Mouse (Mus musculus) gastrocnemius, postnatal 36 days (tissue): ENCODE measurements around the gene Adh6b. TPM values are rescaled to one million over a fixed set of nuclear protein-coding genes. Genes with fewer than 3 reads are reported as not detected.
"Not testable (repeated sequence)": the region's sequence is repeated elsewhere in the genome, so short reads cannot be mapped to it uniquely, and the experiment has no call there.

Experiments used
- DNase-seq, 2 experiments: peaks; one replicate each; pipeline ENCODE4 v3.0.0; 2022
- intact Hi-C: fragments of 180-260 bp; cut with DNase I; formaldehyde crosslinking; loops from one replicate; pipeline ENCODE4 v1.15.1; 2025
- total RNA-seq, 2 experiments: library from RNA; stranded (reverse); gene quantifications; 2 replicates each; pipeline ENCODE4 v1.2.3; 2021

Adh6b gene
- total RNA-seq, 2 experiments from 2014 or later, result not detected

DNA sequence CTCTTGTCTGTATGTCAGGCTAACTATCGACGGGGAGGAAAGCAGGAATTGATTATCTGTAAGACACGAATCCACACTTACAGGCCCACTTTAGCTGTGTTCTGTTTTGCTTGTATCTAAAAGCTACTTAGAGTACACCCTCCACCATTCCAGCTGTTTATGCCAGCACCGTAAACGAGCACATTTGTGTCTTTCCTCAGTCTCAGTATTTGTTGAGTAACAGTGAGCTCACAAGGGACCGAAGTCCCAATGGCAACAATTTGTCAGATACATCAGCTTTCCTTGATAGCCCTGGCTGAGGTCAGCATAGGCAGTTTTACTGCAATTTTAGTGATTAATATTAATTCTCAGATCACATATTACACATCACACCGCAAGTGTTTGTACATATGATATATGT, 17.3 kb downstream of the Adh6b start:
- intact Hi-C loops, result no loop called here
- DNase-seq, result no peak

GRCm38 (mm10) chr3:138360721-138361120, 19.1 kb downstream of the Adh6b start:
- no peak for DNase-seq
- intact Hi-C loops, result no loop called here

GRCm38 (mm10) chr3:138362920-138363319, 21.3 kb downstream of the Adh6b start:
- intact Hi-C loops, result no loop called here
- DNase-seq, result no peak

DNA sequence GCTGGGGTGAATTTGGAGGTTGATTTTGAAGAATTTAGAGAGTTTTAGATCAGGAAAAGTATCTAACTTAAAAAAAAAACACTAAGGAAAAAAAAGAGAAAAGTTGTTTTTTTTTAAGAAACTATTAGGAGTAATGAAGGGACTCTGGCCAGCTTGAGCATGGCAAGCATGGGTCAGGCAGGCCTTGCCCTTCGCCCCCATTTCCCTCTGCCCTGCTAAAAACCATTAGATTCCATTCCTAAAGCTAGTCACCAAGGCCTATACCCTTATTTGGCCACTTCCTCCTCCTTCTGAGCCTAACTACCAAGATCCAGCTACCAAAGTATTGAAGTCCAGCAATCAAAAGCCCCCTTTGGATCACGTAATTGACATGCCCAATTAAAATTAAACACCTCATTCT, 24.6 kb downstream of the Adh6b start:
- no peak for DNase-seq
- intact Hi-C loops, result no loop called here

- no peak for DNase-seq
- intact Hi-C loops, result no loop called here
Measured at GRCm38 (mm10) chr3:138369546-138369945, 28.0 kb downstream of the Adh6b start.

- DNase-seq, intact Hi-C loops: not testable (repeated sequence)
Measured at GRCm38 (mm10) chr3:138370289-138370688, 28.7 kb downstream of the Adh6b start.

DNA sequence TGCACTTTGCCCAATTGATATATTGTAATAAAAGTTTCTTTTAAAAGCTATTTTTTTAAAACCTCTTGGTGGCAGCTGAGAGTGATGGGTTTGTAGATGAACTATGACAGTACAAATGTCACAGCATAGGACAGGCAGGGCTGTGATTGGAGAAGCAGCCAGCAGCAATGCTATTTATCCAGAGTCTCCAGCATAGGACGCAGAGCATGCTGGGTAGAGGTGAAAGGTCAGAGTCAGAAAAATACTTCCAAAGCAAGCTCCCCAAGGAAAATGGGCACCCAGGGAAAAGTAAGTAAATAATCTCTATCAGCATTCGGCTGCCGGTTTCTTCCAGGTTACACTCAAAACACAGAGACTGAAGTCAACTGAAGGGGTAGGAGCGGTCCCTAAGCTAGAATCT, 32.3 kb downstream of the Adh6b start:
- intact Hi-C loops, result no loop called here
- DNase-seq, result no peak

DNA sequence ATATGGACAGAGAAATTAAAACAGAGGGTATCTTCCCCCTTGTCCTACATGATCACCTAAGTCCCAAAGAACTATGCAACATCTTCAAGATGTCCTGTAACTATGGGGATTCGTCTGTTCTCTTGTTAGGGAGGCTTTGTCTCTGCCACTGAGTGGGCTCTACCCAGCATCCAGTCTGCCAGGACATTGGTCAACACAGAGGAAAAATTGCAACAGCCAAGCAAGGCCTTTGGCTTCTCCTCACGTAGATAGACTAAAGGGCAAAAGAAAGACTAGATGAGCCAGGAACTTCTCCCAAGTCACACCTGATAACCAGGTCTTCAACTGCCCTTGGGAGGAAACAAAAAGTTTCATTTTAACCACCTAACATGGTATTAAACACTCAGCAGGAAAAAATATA, 33.6 kb downstream of the Adh6b start:
- intact Hi-C loops, result no loop called here
- no peak for DNase-seq

- intact Hi-C loops, result no loop called here
- DNase-seq, result no peak
Measured at GRCm38 (mm10) chr3:138381133-138381532, 39.6 kb downstream of the Adh6b start.

DNA sequence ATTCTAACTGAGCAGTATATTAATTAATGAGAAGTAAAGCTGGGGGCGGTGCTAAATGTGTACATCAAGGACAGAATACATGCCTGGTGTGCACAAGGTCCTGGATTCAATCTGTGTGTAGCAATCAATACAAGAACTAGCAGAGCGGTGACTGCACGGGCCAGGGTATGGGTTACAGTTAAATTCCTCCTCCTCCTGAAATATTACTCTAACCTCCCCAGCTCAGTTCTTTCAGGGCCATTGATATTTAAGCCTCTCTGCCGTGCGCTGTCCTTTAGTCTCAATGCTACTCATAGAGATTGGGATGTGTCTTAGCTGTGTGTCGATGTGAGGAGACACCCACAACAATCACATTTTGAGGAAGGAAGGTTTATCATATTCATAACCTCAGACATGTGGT, 45.6 kb downstream of the Adh6b start:
- DNase-seq, result no peak
- intact Hi-C loops, result no loop called here

DNA sequence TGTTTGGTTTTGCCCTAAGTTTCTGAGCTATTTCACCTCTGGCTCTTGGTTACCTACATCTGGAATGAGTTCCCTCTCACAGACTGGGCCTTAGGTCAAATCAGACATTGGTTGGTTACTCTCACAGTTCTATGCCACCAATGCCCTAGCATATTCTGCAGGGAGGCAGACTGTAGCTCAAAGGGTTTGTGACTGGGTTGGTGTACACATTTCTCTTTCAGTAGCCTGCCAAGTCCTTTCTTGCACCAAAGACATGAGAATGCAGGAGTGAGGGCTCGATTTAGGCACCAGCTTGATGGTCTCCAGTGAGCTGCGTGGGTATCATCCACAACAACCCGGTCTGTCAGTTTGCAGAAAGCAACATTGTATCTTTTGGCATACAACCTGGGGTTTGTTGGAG, 63.3 kb downstream of the Adh6b start:
- intact Hi-C loops, result loop anchor here (5.0 kb wide), 1 partner anchor 183 kb away; no protein-coding TSS in a partner anchor
- DNase-seq, result no peak

- intact Hi-C loops, result loop anchor here (5.0 kb wide), 1 partner anchor 183 kb away; no protein-coding TSS in a partner anchor
- peak in 1 of 2 experiments; percentile 39 for DNase-seq
Measured at GRCm38 (mm10) chr3:138405341-138405740, 63.8 kb downstream of the Adh6b start.

GRCm38 (mm10) chr3:138405840-138406239, 64.3 kb downstream of the Adh6b start:
- intact Hi-C loops, result loop anchor here (5.0 kb wide), 1 partner anchor 184 kb away; no protein-coding TSS in a partner anchor
- no peak for DNase-seq

DNA sequence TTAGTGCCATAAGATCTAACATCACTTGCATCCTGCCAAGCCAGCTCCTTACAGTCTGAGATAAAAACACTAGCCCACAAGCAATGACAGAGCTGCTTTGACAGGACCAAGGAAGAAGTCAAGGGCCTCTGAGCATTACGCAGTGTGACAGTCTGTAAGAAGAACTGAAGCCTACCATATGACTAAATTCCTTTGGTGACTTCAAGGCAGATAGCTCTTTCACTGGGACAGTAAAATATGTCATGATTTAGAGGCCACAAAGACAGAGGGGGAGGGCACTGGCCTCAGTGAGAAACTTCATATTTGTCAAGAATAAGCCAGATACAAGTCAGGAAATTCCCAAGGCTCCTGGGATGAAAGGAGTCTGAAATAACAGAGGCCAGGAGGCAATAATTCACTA, 66.3 kb downstream of the Adh6b start:
- DNase-seq, result no peak
- intact Hi-C loops, result loop anchor here (5.0 kb wide), 1 partner anchor 186 kb away; no protein-coding TSS in a partner anchor

Other genes with a start within 250 kb of the Adh6b start
- 1 to 10 TPM; 1.9 to 2.1 TPM for gene Trmt10a, start 198.3 kb upstream of the Adh6b start, total RNA-seq
- gene Mttp, start 196.8 kb upstream of the Adh6b start, total RNA-seq, result 1 to 10 TPM; 1.2 to 1.5 TPM
- not detected for gene 4930579F01Rik, start 147.9 kb upstream of the Adh6b start, total RNA-seq
- gene Adh7, start 124.0 kb upstream of the Adh6b start, total RNA-seq, result under 1 TPM; 0.27 to 0.46 TPM
- gene Adh1, start 80.8 kb upstream of the Adh6b start, total RNA-seq, result 10 to 100 TPM; 37.4 to 44.9 TPM
- gene Adh6a, start 28.5 kb upstream of the Adh6b start, total RNA-seq, result not detected
- gene Adh4, start 73.7 kb downstream of the Adh6b start, total RNA-seq, result not detected
- gene Adh5, start 101.3 kb downstream of the Adh6b start, total RNA-seq, result 10 to 100 TPM; 49.0 to 60.3 TPM
- 10 to 100 TPM; 43.6 to 44.5 TPM for gene Metap1, start 147.7 kb downstream of the Adh6b start, total RNA-seq
- gene Eif4e, start 184.4 kb downstream of the Adh6b start, total RNA-seq, result 100 to 1,000 TPM; 121 TPM